Mouse (Mus musculus): Measurements from ENCODE around the gene Dera. TPM values are rescaled to one million over a fixed set of nuclear protein-coding genes. Genes with fewer than 3 reads are reported as not detected.
A peak's percentile ranks its signal among the peaks of the same experiment; 100 is the strongest.
"Not testable (repeated sequence)": the region's sequence is repeated elsewhere in the genome, so short reads cannot be mapped to it uniquely, and the experiment has no call there.

Dera gene
- 10 to 100 TPM; 13.0 to 15.7 TPM for total RNA-seq (2021)
- long read RNA-seq, experiment 1, transcript Dera-201 (9 exons, 1,729 nt): major isoform, 10 of 10 reads
- long read RNA-seq, experiment 1, partial matches to known transcripts: 0 of 10 reads
- long read RNA-seq, experiment 1, other reads (novel, unspliced or antisense): 0 of 10 reads
- long read RNA-seq, experiment 2, transcript Dera-201 (9 exons, 1,729 nt): major isoform, 32 of 40 reads
- long read RNA-seq, experiment 2, partial matches to known transcripts: 1 of 40 reads
- long read RNA-seq, experiment 2, other reads (novel, unspliced or antisense): 7 of 40 reads

DNA sequence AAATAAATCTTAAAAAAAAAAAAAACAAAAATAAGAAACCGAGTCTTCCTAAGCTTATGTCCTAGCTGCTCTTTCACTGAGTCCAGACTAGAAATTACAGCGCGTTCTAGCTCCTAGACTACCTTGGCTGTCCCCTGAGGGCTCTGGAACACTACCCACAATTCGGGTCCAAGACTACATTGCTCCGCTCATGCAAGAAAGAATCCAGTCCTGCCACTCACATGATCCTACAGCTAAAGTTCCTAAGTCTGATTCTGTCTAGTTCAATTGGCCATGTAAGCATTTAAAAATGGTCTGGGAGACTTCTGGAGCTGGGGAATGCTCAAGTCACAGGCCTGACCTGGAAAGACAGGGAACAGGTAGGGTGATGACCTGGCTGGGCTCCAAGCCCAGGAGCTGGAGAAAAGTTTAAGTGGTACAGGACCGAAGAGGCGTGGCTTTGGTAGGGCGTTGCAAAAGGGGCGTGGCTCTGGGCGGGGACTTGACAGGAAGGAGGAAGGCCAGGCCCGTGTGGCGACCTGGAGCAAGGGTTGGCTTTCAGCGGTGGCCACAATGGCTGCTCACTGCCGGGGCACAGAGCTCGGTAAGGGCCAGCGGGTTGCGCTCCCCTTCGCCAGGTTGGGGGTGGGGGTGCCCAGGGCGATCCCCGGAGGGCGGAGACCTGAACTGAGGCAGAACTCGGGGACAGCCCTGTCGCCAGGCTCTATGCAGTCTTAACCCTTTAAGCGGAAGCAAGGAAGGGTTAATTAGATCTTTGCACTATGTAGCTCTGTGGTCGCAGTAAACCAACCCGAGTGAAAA is at the start of gene Dera:
Dera (plus strand) TSS at position 491 of the 801 bp plus-strand sequence.
- DNase-seq (ENCODE audit: low spot score in 2 of 2): peak; percentile 80 to 83

DNA sequence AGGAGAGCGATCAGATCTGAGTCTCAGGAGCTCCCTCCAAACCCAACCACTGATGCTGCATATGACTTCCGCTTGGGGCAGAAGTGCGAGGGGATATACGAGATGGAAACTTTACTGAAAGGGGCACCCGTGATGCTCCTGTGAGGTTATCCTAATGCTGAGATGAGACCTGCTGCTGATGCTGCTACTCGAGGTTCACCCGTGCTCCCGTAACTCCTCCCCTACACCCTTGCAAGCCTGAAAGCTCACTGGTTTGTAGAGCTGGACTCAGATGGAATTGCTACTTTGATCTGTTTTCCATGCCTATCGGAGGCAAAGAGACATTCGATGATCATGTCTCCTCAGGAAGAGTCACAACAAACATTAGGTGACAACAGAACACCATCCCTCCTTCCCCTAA is 48.1 kb upstream of the Dera start:
- DNase-seq (ENCODE audit: low spot score in 2 of 2): no peak

DNA sequence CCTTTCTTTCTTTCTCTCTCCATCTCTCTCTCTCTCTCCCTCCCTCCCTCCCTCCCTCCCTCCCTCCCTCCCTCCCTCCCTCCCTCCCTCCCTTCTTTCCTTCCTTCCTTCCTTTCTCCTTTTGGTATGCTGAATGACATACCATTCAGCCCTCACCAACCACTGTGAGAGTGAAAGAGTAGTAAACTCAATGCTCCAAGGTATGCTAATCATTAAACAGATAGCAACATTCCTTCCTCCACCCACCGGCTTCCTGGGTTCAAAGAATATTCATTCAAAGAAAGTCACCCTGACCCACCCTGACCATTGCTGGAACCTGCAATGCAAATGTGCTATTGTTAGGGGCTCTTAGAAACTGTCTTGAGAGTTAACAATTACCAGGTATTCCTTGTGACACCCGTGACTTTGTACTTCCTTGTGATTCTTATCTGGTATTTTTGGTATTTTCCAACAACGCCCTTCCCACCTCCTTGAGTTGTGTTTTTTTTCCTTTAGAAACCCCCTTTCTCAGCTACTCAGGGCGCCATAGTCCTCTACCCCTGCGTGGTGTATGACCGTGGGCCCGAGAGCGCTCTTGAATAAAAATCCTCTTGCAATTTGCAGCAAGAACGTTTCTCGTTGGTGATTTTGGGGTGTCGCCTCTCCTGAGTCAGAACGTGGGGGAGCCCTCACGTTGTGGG is 45.5 kb upstream of the Dera start:
- not testable (repeated sequence) for DNase-seq (ENCODE audit: low spot score in 2 of 2)

DNA sequence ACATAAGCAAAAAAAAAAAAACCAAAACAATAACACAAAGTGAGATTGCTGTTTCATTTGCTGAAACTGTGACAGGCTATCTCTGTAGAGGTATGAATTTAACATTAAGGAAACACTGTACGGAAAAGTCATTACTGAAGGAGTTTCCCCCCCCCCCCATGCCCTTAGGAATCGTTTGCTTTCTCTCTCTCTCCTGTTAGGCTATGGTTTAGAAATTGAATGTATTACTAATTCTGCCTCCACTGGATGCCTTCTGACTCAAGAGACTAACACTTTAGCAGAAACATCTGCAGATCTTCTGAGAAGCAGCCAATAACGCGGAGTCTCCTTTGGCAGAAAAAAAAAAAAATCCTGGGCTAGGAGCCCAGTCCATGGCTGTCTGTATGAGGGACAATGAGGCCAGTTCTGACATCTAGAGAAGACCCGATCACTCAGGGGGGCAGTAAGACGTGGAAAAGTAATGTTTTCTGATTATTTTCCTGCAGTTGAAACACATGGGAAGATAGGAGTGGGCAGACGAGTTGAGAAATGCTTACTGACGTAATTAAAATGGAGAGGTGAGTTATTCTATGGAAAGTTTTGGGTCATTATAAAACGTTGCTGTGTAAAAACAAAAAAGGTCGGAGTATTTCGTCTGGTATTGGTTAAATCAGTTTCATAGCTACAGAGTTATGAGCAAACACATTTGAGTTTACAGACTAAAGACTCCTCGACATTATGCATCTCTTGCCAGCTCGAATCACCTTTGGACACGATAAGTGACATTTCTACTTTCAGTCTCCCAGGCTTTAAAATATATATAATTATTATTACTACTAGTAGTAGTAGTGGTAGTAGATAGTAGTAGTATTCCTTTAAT is 43.9 kb upstream of the Dera start:
- no peak for DNase-seq (ENCODE audit: low spot score in 2 of 2)

DNA sequence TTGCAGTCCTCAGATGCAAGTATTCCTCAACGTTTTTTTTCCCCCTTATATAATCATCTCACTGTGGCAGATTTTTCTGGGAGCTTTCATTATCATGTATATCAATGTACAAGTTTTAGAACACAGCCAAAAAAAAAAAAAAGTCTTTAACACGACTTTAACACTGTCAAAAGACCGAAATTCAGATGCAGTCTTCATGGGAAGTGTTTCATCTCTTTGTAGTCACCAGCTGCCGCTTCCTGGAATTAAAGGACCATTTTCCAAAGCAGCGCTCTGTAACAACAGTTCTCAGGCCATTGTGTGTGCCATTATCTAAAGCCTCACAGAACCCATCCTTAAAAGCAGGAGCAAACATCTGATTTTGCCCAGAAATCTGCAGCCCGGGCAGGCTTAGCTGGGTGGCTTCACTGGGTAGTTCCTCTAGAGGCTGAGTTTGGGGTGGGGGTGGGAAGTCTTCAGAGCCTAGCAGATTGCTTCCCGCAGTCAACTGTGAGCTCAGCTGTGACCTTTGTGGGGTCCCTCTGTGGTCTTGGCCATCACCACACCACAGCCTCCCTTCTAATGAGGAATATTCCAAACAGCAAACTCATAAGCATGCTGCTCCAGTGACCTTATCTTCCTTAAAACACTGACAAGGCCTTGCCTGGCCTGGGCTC is 41.6 kb upstream of the Dera start:
- no peak for DNase-seq (ENCODE audit: low spot score in 2 of 2)

DNA sequence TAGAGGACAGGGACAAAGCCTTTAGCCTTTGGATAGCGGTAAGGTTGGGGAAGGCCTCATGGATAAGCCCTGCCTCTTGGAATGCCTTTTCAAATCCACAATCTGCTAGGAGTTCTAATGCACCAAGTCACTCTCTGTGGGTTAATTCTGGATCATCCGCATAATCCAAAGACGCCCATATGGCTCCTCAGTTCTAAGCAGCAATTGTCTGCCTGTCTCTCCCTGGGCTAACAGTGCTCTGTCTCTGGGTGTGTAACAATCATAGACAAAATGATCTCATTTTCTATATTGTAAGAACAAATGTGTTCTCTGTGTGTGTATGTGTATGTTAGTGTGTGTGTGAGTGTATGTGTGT is 41.1 kb upstream of the Dera start:
- no peak for DNase-seq (ENCODE audit: low spot score in 2 of 2)

DNA sequence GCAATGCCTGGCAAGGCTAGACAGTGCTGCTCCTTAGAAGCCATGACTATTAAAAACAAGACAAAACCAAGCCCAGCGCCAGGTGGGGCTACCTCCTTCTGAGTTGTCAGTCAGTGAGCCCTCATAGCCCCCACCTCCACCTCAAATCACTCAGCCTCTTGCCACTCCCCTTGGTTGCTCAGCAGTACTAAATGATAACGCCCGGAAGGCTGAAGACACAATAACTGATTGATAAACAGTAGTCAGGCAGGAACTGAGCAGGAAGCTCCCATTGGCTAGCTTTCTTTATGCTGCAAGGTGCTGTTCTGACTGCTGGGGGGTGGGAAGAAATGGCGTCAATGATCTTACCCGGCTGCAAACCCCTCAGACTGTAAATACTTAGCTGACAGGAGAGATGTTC is 37.5 kb upstream of the Dera start:
- DNase-seq (ENCODE audit: low spot score in 2 of 2): no peak

DNA sequence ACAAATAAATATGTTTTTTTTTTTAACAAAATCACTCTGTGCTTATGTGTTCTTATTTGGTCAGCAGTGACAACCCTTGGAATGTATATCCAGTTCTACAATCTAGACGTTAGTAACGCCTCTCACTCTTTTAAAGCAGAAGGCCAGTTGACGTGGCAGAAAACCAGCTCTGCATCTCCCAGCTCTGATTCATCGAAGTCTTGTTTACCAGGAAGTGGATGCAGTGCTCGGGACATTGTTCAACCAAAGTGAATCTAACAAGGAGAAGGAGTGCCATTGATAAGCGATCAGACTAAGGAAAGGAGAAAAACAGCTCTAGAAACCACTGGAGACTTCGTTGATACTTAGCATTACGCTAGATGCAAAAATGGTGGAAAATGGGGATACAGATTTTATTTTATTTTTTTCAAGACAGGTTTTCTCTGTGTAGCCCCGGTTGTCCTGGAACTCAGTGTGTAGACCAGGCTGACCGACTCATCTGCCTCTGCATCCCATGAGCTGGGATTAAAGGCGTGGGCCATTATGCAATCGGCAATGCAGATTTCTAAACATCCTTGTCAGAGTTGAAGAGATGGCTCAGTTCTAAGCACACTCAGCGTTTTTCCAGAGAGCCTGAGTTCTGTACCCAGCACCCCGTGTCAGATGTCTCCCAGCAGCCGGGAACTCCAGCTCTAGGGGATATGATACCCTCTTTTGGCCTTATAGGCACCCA is 32.0 kb upstream of the Dera start:
- no peak for DNase-seq (ENCODE audit: low spot score in 2 of 2)

DNA sequence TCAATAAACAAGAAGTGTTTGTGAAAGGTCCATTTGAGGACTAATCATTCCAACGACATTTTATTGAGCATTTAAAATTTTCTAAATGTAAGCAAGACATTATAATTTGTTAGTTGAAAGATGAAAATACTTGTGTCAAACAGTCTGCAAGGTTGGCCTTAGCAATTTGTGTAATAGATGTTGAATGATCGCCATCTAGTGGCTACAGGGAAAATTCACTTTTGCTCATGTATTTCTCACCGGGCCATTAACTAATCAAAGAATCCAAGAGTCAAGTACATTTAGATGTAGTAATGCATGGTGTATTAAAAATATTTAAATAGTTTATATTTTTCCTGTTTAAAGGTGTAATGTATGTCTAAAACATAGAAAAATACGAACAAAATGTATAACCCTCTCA is 30.4 kb upstream of the Dera start:
- DNase-seq (ENCODE audit: low spot score in 2 of 2): no peak

DNA sequence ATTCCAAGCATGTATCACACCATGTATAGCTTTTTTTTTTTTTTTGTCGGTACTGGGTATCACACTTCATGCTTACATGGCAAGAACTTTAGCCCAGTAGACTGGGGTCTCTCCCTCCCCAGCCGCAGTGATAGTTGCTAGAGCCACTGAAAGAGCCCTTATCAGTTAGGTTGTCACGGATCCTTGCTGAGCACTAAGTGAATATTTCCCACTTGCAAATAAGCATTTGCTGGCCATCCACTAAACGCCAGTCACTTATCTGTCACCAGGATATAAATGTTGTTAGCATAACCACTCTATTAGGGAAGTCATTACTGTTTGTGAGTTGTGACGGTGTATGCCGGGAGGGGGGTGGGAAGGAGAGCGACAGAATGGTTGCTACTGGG is 19.9 kb upstream of the Dera start:
- DNase-seq (ENCODE audit: low spot score in 2 of 2): peak in 1 of 2 experiments; percentile 12

DNA sequence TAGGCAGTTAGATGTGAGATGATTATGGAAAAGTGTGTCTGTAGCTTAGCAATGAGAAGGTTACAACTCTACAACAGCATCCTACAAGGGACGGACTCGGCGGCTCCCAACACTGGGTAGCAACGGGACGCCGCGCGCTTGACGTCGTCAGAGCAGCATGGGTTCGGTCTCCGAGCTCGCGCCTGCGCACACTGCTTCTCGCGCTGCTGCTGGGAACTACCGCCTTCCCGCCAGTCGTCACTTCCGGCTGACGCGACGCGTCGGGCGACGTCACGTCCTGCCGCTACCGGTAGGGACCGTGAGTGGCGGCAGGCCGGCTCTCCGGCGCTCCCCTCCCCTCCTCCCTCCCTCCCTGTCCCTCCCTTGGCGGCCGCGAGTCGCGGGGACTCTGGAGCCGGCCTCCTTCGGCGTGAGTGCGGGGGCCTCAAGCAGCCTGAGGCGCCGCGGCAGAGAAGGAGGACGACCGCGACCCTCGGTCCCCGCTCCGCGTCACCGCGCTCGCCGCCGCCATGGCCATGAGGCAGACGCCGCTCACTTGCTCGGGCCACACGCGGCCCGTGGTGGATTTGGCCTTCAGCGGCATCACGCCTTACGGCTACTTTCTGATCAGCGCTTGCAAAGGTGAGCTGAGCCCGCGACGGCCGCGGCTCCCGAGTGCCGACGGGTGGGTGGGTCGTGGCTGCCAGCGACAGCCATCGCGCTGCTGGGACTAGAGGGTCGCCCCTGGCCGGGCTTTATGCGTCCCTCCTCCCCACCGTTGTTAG is 19.3 kb upstream of the Dera start, which contains the start of gene Strap:
Strap (plus strand) TSS at position 233 of the 764 bp plus-strand sequence.
- peak; percentile 90 to 94 for DNase-seq (ENCODE audit: low spot score in 2 of 2)

DNA sequence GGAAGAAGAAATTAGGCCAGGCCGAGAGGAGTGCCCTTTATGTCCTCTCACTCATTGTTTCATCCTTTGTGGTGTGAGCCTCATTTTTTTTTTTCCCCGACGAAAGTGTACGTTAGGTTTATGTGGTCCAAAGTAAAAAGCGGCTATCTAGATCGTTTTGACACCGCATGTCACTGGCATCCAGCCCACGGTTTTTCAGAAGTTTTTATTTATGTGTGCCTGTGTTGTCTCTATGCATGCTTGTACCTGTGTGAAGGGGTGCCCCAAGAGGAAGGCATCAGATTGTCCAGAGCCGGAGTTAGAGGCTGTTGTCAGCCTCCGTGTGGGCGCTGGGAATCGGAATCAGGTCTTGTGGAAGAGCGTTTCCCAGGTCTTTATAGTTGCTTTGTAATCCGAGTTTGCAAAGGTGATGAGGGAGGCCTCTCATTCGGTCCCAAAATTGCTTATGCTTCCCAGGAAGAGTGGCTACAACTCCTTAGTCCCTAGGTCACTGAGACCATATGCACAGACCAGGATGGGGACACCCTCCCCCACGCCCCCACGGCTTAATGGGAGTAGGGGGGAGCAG is 18.6 kb upstream of the Dera start:
- no peak for DNase-seq (ENCODE audit: low spot score in 2 of 2)

DNA sequence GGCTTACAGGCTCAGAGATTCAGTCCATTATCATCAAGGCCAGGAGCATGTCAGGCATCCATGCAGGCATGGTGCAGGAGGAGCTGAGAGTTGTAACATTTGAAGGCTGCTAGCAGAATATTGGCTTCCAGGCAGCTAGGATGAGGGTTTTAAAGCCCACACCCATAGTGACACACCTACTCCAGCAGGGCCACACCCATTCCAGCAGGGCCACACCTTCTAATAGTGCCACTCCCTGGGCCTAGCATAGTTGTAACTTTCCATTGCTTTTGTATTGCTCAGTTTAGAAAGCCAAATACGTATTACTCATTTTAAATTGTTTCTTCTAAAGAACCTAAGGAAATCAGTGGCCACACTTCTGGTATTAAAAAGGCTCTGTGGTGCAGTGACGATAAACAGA is 13.4 kb upstream of the Dera start:
- DNase-seq (ENCODE audit: low spot score in 2 of 2): no peak

DNA sequence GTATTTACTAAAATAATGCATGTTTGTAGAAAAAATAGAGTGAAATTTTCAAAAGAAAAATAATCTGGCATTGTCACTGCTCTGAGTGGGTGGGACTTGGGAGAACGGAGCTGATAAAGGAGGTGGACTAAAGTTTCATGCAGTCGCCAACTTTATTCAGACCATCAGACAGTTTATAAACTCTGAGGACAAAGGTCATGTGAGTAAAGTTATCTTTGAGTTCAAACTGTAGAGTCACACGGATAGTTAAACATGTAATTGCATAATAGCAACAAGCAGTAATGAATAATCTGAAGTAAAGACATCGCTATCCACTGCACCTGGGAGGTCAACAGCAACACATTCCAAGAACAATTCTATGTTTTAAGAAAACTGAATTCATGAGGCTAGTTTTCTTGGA is 9.6 kb upstream of the Dera start:
- DNase-seq (ENCODE audit: low spot score in 2 of 2): no peak

DNA sequence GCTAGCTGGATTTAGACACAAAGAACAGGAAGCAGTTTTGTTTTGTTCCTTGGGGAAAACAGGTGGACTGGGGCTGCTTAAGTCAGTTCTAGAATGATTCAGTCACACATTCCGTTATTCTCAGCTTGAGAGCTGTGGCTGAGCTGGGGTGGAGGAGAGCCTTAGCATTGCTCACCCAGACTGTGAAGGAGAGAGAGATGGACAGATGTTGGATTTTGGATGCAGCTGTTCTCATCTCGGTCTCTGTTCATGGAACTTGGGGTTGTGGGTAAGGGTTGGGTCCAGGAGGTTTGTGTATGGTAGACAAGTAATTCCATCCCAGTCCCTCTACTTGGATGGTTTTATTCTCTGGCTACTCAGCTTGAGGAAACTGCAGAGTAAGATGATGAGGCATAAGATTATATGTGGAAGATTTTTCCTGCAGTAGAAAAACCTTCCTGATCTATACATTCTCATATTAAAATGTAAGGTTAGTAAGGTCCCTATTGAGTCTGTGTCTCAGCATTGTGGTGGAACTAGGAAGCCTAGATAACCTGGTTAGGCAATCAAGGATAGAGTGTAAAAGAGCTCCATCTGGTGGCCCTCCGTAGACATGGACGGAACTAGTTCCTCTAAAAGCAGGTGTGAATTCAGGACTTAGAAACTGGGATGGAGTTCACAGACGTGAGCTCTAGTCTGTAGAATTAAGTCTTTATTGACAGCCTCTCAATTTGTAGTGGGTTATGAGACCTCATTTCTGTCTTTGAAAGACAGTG is 7.0 kb upstream of the Dera start:
- DNase-seq (ENCODE audit: low spot score in 2 of 2): no peak

DNA sequence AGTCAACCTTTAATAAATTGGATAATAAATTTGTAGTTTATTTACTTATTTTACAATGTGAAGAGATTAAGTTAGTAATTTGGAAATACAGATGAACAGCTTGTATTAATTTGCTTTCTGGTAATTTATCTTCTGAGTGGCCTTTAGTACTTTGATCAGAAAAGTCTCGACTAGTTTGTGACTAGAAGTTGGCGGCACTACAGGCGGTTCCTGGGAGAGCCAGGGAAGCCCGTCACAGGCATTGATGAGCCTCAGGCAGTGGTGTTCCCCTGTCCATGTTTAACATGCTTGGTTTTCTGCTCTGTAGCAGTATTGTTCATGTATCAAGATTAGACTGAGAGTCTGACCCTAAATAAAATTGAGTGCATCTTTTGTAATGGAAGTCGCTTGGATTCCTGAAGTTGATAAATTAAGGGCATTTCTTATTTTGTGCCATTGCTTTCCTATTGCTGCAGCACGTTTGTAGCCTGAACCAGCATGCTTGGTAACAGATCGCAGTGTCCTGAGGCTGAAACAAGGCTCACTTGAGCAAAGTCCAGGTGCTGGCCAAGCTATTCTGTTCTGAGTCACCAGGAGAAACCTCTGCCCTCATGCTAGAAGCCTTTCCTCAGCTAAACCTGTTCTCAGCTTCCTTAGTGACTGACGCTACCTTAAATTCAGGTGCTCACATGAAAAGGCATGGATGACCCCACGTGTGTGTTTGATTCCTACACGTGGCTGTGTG is 2.6 kb upstream of the Dera start:
- no peak for DNase-seq (ENCODE audit: low spot score in 2 of 2)

DNA sequence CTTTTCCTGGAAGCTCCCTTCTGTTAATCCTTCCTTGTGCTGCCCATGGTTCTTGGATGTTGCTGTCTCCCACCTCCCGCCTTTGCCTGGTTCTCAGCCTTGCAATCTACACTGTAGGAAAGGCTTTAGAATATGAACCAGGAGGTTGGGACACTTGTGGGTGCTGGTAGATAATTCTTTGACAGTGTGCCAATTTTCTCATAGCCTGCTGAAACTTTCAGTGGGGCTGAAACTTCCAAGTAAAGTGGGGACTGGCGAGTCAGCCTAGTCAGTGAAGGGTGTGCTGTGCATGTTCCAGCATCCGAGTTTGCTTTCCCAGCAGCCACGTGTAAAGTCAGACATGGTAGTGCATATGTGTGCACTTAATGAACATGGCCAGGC is 2.1 kb upstream of the Dera start:
- DNase-seq (ENCODE audit: low spot score in 2 of 2): no peak

DNA sequence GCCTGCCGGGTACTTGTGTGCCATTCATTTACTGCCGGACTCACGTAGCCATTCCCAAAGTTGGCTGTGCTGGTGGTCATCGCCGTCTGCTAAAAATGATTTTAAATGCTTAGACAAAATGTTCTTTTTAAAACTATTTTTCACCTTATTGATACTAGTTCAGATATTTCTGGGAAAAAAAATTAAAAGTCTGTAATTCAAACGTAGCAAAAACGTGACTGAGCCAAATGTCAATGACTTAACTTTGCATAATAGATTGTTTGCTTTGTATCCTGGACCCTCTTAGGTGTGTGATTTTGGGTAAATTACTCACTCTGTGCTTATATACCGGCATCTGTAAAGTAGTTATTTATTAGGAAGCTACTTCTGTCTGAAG is 499 bp downstream of the Dera start:
- no peak for DNase-seq (ENCODE audit: low spot score in 2 of 2)

Data from adrenal gland, adult 18-20 months (tissue).